Mouse (Mus musculus) frontal cortex, postnatal 25 days (tissue): ENCODE data around the gene Dlx5.

Experiments
- DNase-seq, 2 experiments: peaks; one replicate each; pipeline ENCODE4 v3.0.0; 2022; ENCODE audit warnings: low spot score in 2 of 2

Gene Dlx5

GRCm38 (mm10) chr6:6859950-6860410 is 21.9 kb downstream of the Dlx5 start:
- DNase-seq, result no peak

- DNase-seq, result no peak
These were observed 22.6 kb downstream of the Dlx5 start for GRCm38 (mm10) chr6:6859111-6859949.

DNA sequence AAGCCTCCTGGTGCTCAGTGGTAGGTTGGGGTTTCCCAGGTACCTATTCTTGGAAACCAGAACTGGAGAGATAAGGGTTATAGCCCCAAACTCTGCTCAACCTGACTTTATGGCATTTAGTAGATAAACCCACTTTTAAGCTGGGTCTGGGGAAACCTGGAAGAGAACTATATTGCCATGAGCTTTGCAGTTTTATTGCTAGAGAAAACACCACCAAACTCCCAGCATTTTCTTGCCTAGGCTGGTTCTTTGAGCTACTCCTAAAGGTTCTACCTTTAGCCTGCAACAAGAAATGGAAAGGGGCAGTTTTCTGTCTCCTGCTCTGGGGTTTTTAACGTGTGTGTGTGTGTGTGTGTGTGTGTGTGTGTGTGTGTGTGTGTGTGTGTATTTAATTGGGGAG is 23.3 kb downstream of the Dlx5 start:
- DNase-seq, result no peak

GRCm38 (mm10) chr6:6857766-6858165 is 24.1 kb downstream of the Dlx5 start:
- no peak for DNase-seq

- no peak for DNase-seq
These were observed 25.0 kb downstream of the Dlx5 start for GRCm38 (mm10) chr6:6856881-6857280.

GRCm38 (mm10) chr6:6856316-6856715 is 25.6 kb downstream of the Dlx5 start:
- DNase-seq, result no peak

DNA sequence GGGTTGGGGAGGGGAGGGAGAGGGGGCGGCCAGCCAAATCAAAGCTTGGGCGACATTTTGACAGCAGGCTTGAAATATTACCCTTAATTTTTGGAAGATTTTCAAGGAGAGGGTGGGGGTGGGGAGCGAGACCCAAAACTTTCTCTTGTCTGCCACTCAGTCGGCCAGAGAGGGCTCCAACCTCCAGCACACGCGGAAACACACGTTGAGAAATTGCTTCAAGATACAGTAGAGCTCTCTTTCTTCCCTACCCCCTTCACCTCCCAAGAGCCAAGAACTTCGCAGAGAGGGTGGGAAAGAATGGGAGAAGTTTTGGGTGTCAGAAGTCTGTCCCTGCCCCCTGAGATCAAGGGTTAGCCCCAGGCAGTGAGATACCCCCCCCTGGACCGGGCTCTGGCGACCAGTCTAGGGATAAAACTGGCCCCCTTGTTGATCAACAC is 26.1 kb downstream of the Dlx5 start:
- no peak for DNase-seq

GRCm38 (mm10) chr6:6854902-6855745 is 26.8 kb downstream of the Dlx5 start:
- DNase-seq, result no peak

GRCm38 (mm10) chr6:6854176-6854575 is 27.7 kb downstream of the Dlx5 start:
- no peak for DNase-seq

GRCm38 (mm10) chr6:6852944-6853343 is 28.9 kb downstream of the Dlx5 start:
- DNase-seq, result no peak

DNA sequence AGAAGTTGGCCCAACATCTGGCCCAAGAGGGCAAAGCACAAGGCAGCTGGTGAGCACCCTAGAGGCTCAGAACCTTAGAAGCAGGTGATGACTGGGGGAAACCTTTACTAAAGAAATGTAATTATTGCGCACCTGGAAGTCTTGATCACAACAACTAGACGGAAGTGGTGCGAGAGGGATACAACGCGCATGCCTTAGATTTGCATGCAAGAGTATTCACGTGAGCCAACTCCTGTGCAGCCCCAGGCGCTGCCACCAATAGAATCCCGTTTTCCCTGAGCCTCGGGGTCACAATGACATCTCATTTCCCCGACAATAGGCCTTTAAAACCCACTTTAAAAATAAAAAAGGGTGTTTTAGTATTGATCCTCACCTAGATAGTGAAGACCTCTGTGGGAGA is 30.7 kb downstream of the Dlx5 start:
- DNase-seq, result no peak

- no peak for DNase-seq
These were observed 31.4 kb downstream of the Dlx5 start for GRCm38 (mm10) chr6:6850324-6851060.

DNA sequence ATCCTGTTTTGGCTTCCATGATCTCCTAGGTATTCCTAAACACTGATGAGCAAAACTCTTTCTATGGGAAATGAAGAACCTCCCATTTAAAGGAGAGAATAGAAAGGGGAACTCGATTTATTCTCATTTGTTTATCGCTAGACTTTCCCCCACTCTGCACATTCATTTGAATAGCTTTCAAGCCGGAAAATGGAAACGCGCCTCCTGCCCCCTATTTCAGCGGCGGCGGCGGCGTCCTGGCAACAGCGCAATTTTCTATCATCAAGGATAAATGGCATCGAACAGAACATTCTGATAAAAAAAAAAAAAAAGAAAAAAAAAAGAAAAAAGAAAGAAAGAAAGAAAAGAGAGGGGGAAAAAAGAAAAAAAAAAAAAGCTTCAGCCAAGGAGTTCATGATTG is 32.1 kb downstream of the Dlx5 start:
- no peak for DNase-seq

- no peak for DNase-seq
These were observed 33.3 kb downstream of the Dlx5 start for GRCm38 (mm10) chr6:6848541-6848940.

DNA sequence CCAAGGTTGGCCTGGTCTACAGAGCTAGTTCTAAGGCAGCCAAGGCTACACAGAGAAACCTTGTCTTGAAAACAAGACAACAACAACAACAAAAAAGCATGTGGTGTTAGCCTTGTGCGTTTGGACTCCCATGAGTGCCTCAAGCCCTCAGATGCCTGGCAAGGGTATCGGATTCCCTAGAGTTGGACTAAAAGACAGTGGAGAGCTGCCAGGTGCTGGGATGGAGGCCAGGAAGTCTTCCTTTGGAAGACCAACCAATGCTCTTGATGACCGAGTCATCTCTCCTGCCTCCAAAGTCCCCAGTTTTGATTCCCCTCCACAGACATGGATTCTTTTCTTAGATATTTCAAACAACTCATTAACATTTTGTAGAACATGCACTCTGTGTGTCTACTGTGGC is 48.6 kb downstream of the Dlx5 start:
- no peak for DNase-seq

DNA sequence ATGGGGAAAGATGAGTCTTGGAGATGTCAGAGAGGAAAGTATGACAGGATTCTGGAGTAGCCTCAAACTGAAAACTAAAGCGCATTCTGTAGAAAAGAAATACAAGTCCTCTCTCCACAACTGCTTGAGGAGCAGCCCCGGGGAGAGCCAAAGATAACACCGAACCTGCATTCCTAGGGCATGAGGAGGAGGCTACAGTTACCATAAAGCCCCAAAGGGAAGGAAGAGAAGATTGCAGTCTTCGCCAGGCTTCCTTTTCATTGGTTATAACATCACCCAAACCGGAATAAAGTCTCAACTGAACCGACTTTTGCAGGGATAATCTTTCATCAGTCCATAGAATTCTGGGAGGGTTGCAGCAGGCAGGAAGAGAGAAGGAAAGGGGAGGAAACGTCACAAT is 51.4 kb downstream of the Dlx5 start:
- no peak for DNase-seq
